Mouse (Mus musculus) brain, embryonic 14.5 days (tissue): ENCODE measurements around the gene Pde4d.

Experiments used
- CTCF ChIP-seq: fragments of 200-500 bp; IDR thresholded peaks from 2 replicates; pipeline ENCODE4 v1.5.1; 2012; ENCODE audit warnings: inconsistent platforms, mild to moderate bottlenecking, moderate library complexity, borderline replicate concordance; ENCODE audit not compliant: insufficient read depth, insufficient read length; ENCODE audit errors: extremely low read depth
- POLR2A ChIP-seq: fragments of 200-500 bp; IDR thresholded peaks from 2 replicates; pipeline ENCODE4 v1.6.1; 2012; ENCODE audit warnings: mild to moderate bottlenecking, inconsistent platforms, borderline replicate concordance; ENCODE audit not compliant: poor library complexity, insufficient read depth, insufficient read length, severe bottlenecking; ENCODE audit errors: extremely low read depth

DNA sequence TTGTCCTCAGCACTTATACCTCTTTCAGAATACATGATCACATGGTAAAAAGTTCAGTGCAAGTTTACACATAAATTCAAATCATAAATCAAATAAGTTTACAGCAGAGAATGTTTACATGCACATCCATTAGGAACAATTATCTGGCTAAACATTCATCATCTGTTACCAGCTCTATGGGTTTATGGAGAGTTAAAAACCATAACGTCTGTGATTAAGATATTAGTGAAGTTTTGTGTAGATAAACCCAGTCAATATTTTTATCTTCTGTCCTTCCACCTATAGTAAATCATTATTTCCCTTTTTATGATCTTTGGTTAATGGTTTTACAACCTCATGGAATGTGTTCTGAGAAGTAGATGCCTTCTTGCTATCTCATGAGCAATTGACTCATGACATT, 168.5 kb downstream of the Pde4d start:
- TF ChIP-seq POLR2A (no peak), CTCF (no peak)
